Mouse (Mus musculus): ENCODE measurements around the gene Zbtb42. TPM values are rescaled to one million over a fixed set of nuclear protein-coding genes. Genes with fewer than 3 reads are reported as not detected.

Gene Zbtb42
- polyA plus RNA-seq, 1 experiment from 2014 or later, result 1.6 TPM

DNA sequence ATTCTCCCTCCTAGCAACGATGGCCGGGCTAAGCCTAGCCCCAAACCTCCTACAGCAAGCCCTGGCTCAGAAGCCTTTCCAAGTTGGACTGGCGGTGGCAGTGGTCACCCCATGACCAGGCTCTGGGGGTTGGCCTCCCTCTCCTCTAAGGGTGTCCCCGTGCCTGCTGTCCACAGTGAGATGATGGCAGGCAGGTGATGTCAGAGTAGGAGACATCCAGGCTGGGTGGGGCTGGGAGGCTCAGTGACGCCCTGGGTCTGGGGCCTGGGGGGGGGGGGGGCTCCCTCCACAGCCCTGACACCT lies 44.4 kb downstream of the Zbtb42 start:
- no peak for DNase-seq (ENCODE audit: low spot score)
- no peak for ATAC-seq (ENCODE audit: insufficient number of reproducible peaks, low FRiP score, low TSS enrichment, low read depth)
- H3K9me3 ChIP-seq (ENCODE audit: control insufficient read depth, low read length), result no peaks in the 10 kb centered on the region
- H3K4me2 ChIP-seq (ENCODE audit: low read depth, severe bottlenecking), result peak overlapping the region; percentile 92
- H3K9ac ChIP-seq (ENCODE audit: low read length), result no peak overlapping the region; the same call in 1 of the 2 replicates
- 10% methylated on average over 5 of the region's 5 CpGs for WGBS
- no peaks in the 10 kb centered on the region for H3K36me3 ChIP-seq (ENCODE audit: control insufficient read depth, insufficient read depth, low read length)
- H3K4me3 ChIP-seq (ENCODE audit: low read depth, low read length), result peak overlapping the region; percentile 64
- peaks cover 7% of the 10 kb centered on the region; the same call in 1 of the 2 replicates for H3K4me1 ChIP-seq (ENCODE audit: control insufficient read depth, insufficient read depth, low read length)
- H3K27ac ChIP-seq (replicated peaks; ENCODE audit: low read depth, low read length), result no peak overlapping the region
- H3K27me3 ChIP-seq (ENCODE audit: control insufficient read depth, insufficient read depth, low read length), result peaks cover 6% of the 10 kb centered on the region; the same call in 1 of the 2 replicates

DNA sequence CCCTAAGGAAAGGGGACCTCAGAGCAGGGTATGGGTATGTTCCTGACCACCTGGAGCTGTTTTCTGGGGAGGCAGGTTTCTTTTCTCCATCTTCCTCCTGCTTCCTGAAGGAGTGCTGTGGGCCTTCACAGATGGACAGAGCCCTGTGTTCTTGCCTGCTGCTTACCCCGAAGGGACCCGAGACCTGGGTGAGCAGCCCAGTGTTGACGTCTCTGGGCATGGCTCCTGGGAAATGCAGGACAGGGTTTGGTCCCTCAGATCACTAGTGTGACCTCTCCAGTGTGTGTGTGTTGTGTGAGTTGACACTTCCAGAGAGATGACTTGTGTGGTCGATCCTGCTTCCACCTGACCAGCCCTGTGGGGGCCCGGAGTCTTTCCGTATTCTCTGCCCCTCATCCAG lies 44.8 kb downstream of the Zbtb42 start:
- Histone ChIP-seq H3K4me3 (ENCODE audit: low read depth, low read length) (no peak overlapping the region), H3K9me3 (ENCODE audit: control insufficient read depth, low read length) (no peaks in the 10 kb centered on the region), H3K4me1 (ENCODE audit: control insufficient read depth, insufficient read depth, low read length) (peaks cover 7% of the 10 kb centered on the region; the same call in 1 of the 2 replicates), H3K36me3 (ENCODE audit: control insufficient read depth, insufficient read depth, low read length) (no peaks in the 10 kb centered on the region), H3K9ac (ENCODE audit: low read length) (no peak overlapping the region), H3K27ac (replicated peaks; ENCODE audit: low read depth, low read length) (no peak overlapping the region), H3K27me3 (ENCODE audit: control insufficient read depth, insufficient read depth, low read length) (peaks cover 6% of the 10 kb centered on the region; the same call in 1 of the 2 replicates), H3K4me2 (ENCODE audit: low read depth, severe bottlenecking) (0 out of 2 replicates have a peak overlapping the region, but pooled peaks have one; percentile 92)
- 87% methylated on average over 6 of the region's 6 CpGs for WGBS
- ATAC-seq (ENCODE audit: insufficient number of reproducible peaks, low FRiP score, low TSS enrichment, low read depth) (no peak), DNase-seq (ENCODE audit: low spot score) (no peak)

DNA sequence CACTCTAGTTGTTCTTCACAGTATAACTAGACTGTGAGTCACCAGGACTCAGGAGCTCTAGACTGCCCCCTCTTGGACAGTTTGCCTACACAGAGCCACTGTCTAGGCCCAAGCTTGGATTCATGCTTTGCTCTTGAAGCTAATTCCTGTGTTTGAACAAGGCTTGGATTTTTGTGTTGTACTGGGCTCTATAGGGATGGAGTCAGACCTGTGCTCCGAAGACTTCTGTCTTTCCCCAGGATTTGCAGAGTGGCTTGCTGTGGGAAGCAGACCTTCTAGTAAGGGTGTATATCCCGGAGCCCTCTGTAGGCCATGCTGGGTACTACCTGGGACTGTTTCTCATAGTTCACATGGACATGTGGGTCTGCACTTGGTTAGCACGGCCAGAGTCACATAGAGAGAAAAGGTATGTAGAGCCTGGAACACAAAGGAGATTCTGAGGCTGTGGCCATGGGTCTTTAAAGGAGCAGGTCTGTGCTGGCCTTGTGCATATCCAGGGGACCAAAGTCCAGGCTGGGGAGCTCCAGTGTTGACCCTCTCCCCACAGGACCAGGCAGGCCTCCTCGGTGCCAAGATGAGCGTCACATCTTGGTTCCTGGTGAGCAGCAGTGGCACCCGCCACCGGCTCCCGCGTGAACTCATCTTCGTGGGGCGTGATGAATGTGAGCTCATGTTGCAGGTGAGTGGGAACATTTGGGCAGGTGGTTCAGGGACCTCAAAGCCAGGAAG lies 45.6 kb downstream of the Zbtb42 start:
- H3K27me3 ChIP-seq (ENCODE audit: control insufficient read depth, insufficient read depth, low read length), result peaks cover 6% of the 10 kb centered on the region; the same call in 1 of the 2 replicates
- H3K9me3 ChIP-seq (ENCODE audit: control insufficient read depth, low read length), result no peaks in the 10 kb centered on the region
- WGBS, result 78% methylated on average over 11 of the region's 11 CpGs
- ATAC-seq (ENCODE audit: insufficient number of reproducible peaks, low FRiP score, low TSS enrichment, low read depth), result no peak
- no peak overlapping the region for H3K9ac ChIP-seq (ENCODE audit: low read length)
- H3K36me3 ChIP-seq (ENCODE audit: control insufficient read depth, insufficient read depth, low read length), result no peaks in the 10 kb centered on the region
- peaks cover 7% of the 10 kb centered on the region; the same call in 1 of the 2 replicates for H3K4me1 ChIP-seq (ENCODE audit: control insufficient read depth, insufficient read depth, low read length)
- H3K4me3 ChIP-seq (ENCODE audit: low read depth, low read length), result no peak overlapping the region
- H3K27ac ChIP-seq (replicated peaks; ENCODE audit: low read depth, low read length), result no peak overlapping the region
- H3K4me2 ChIP-seq (ENCODE audit: low read depth, severe bottlenecking), result no peak overlapping the region
- peak; percentile 85 for DNase-seq (ENCODE audit: low spot score)

GRCm38 (mm10) chr12:112727801-112728200 lies 49.2 kb downstream of the Zbtb42 start:
- no peak for DNase-seq (ENCODE audit: low spot score)
- no peaks in the 10 kb centered on the region for H3K36me3 ChIP-seq (ENCODE audit: control insufficient read depth, insufficient read depth, low read length)
- WGBS, result 95% methylated on average over 8 of the region's 8 CpGs

GRCm38 (mm10) chr12:112730808-112731207 lies 52.2 kb downstream of the Zbtb42 start:
- no peak for ATAC-seq (ENCODE audit: insufficient number of reproducible peaks, low FRiP score, low TSS enrichment, low read depth)
- Histone ChIP-seq H3K36me3 (ENCODE audit: control insufficient read depth, insufficient read depth, low read length) (0 out of 2 replicates have a peak, but pooled peaks cover under 1% of the 10 kb centered on the region), H3K9me3 (ENCODE audit: control insufficient read depth, low read length) (no peaks in the 10 kb centered on the region), H3K27me3 (ENCODE audit: control insufficient read depth, insufficient read depth, low read length) (no peaks in the 10 kb centered on the region), H3K4me1 (ENCODE audit: control insufficient read depth, insufficient read depth, low read length) (no peaks in the 10 kb centered on the region), H3K9ac (ENCODE audit: low read length) (no peak overlapping the region), H3K27ac (replicated peaks; ENCODE audit: low read depth, low read length) (no peak overlapping the region), H3K4me2 (ENCODE audit: low read depth, severe bottlenecking) (no peak overlapping the region), H3K4me3 (ENCODE audit: low read depth, low read length) (no peak overlapping the region)
- DNase-seq (ENCODE audit: low spot score), result no peak
- WGBS, result 87% methylated on average over 14 of the region's 14 CpGs

More at GRCm38 (mm10) chr12:112727801-112728200, 49.2 kb downstream of the Zbtb42 start:
- Histone ChIP-seq H3K4me1 (ENCODE audit: control insufficient read depth, insufficient read depth, low read length) (0 out of 2 replicates have a peak, but pooled peaks cover 2% of the 10 kb centered on the region), H3K27ac (replicated peaks; ENCODE audit: low read depth, low read length) (no peak overlapping the region), H3K4me3 (ENCODE audit: low read depth, low read length) (no peak overlapping the region), H3K27me3 (ENCODE audit: control insufficient read depth, insufficient read depth, low read length) (peaks cover 3% of the 10 kb centered on the region; the same call in 1 of the 2 replicates), H3K9me3 (ENCODE audit: control insufficient read depth, low read length) (no peaks in the 10 kb centered on the region), H3K9ac (ENCODE audit: low read length) (no peak overlapping the region), H3K4me2 (ENCODE audit: low read depth, severe bottlenecking) (no peak overlapping the region)
- ATAC-seq (ENCODE audit: insufficient number of reproducible peaks, low FRiP score, low TSS enrichment, low read depth), result no peak

Small RNA genes lying within 50 kb of the gene (microRNA-seq; reads per million reads assigned to microRNA genes)
- not detected for gene Mir6939

Other genes starting within 250 kb of the Zbtb42 start
- gene A530016L24Rik, start 189.4 kb upstream of the Zbtb42 start, polyA plus RNA-seq (2014; fragmentation: Nextera tagmentation; extraction: Ambion mirVana), result not detected in 2 replicates
- gene Tmem179, start 162.1 kb upstream of the Zbtb42 start, polyA plus RNA-seq (2014; fragmentation: Nextera tagmentation; extraction: Ambion mirVana), result 0.16 TPM in 1 of 2 replicates, not detected in the other
- gene Inf2, start 90.0 kb upstream of the Zbtb42 start, polyA plus RNA-seq (2014; fragmentation: Nextera tagmentation; extraction: Ambion mirVana), result 2.2 and 2.4 TPM in 2 replicates
- gene Adssl1, start 58.8 kb upstream of the Zbtb42 start, polyA plus RNA-seq (2014; fragmentation: Nextera tagmentation; extraction: Ambion mirVana), result 4.4 and 5.1 TPM in 2 replicates
- gene Siva1, start 34.1 kb upstream of the Zbtb42 start, polyA plus RNA-seq (2014; fragmentation: Nextera tagmentation; extraction: Ambion mirVana), result 294 TPM in 2 replicates
- gene Akt1, start 3.9 kb upstream of the Zbtb42 start, polyA plus RNA-seq (2014; fragmentation: Nextera tagmentation; extraction: Ambion mirVana), result 95.4 and 113 TPM in 2 replicates
- 9.5 and 9.6 TPM in 2 replicates for gene Cep170b, start 41.6 kb downstream of the Zbtb42 start, polyA plus RNA-seq (2014; fragmentation: Nextera tagmentation; extraction: Ambion mirVana)
- 2.8 TPM in 2 replicates for gene Pld4, start 81.8 kb downstream of the Zbtb42 start, polyA plus RNA-seq (2014; fragmentation: Nextera tagmentation; extraction: Ambion mirVana)
- gene Ahnak2, start 123.8 kb downstream of the Zbtb42 start, polyA plus RNA-seq (2014; fragmentation: Nextera tagmentation; extraction: Ambion mirVana), result 0.17 and 0.40 TPM in 2 replicates
- 7.0 and 7.6 TPM in 2 replicates for gene Clba1, start 130.1 kb downstream of the Zbtb42 start, polyA plus RNA-seq (2014; fragmentation: Nextera tagmentation; extraction: Ambion mirVana)
- 180 and 189 TPM in 2 replicates for gene Cdca4, start 150.6 kb downstream of the Zbtb42 start, polyA plus RNA-seq (2014; fragmentation: Nextera tagmentation; extraction: Ambion mirVana)
- not detected in 2 replicates for gene Gpr132, start 189.4 kb downstream of the Zbtb42 start, polyA plus RNA-seq (2014; fragmentation: Nextera tagmentation; extraction: Ambion mirVana)

Data from limb, embryonic 11.5 days (tissue).